Mouse (Mus musculus) retina, postnatal 7 days (tissue): ENCODE measurements around the gene Alx3.

Experiments
- DNase-seq: peaks from one replicate; pipeline ENCODE4 v3.0.0-alpha.2; 2012; ENCODE audit warnings: low read depth, low spot score

Alx3 gene

GRCm38 (mm10) chr3:107594662-107595263, at the start of gene Alx3:
Gene Alx3, plus strand, starts transcription at chr3:107595031.
- DNase-seq = no peak

- DNase-seq = no peak
These were observed 49.6 kb upstream of the Alx3 start for GRCm38 (mm10) chr3:107545278-107545677.

- no peak for DNase-seq
These were observed 49.0 kb upstream of the Alx3 start for GRCm38 (mm10) chr3:107545716-107546412.

GRCm38 (mm10) chr3:107546956-107547355, 47.9 kb upstream of the Alx3 start:
- no peak for DNase-seq

GRCm38 (mm10) chr3:107550409-107551049, 44.3 kb upstream of the Alx3 start:
- DNase-seq = peak; percentile 51

GRCm38 (mm10) chr3:107554842-107555241, 40.0 kb upstream of the Alx3 start, which contains the start of gene Ubl4b:
Gene Ubl4b, minus strand, starts transcription at chr3:107555073.
- no peak for DNase-seq

- no peak for DNase-seq
These were observed 36.1 kb upstream of the Alx3 start for GRCm38 (mm10) chr3:107558740-107559139.

GRCm38 (mm10) chr3:107559183-107559582, 35.6 kb upstream of the Alx3 start:
- peak; percentile 47 for DNase-seq

- no peak for DNase-seq
These were observed 32.7 kb upstream of the Alx3 start for GRCm38 (mm10) chr3:107562104-107562503.

GRCm38 (mm10) chr3:107562591-107562990, 32.2 kb upstream of the Alx3 start:
- no peak for DNase-seq

GRCm38 (mm10) chr3:107563880-107564279, 31.0 kb upstream of the Alx3 start:
- DNase-seq = no peak

GRCm38 (mm10) chr3:107565331-107565730, 29.5 kb upstream of the Alx3 start:
- DNase-seq = no peak

GRCm38 (mm10) chr3:107567766-107568165, 27.1 kb upstream of the Alx3 start:
- DNase-seq = no peak

- no peak for DNase-seq
These were observed 26.1 kb upstream of the Alx3 start for GRCm38 (mm10) chr3:107568721-107569120.

- no peak for DNase-seq
These were observed 23.6 kb upstream of the Alx3 start for GRCm38 (mm10) chr3:107571205-107571604.

- no peak for DNase-seq
These were observed 18.0 kb upstream of the Alx3 start for GRCm38 (mm10) chr3:107576807-107577206.

- no peak for DNase-seq
These were observed 16.9 kb upstream of the Alx3 start for GRCm38 (mm10) chr3:107577810-107578390.

- peak; percentile 65 for DNase-seq
These were observed 15.4 kb upstream of the Alx3 start for GRCm38 (mm10) chr3:107579466-107579865.

GRCm38 (mm10) chr3:107581103-107582010, 13.5 kb upstream of the Alx3 start:
- no peak for DNase-seq

GRCm38 (mm10) chr3:107582130-107582874, 12.5 kb upstream of the Alx3 start:
- no peak for DNase-seq
